Mouse (Mus musculus): ENCODE measurements around the gene Snx15. TPM values are rescaled to one million over a fixed set of nuclear protein-coding genes. Genes with fewer than 3 reads are reported as not detected.

Gene Snx15
- 43.8 and 45.2 TPM in 2 replicates for polyA plus RNA-seq (2012; rRNA removed)

- peak within 1 kb of the TSS; percentile 82 for H3K4me3 ChIP-seq (replicated peaks; ENCODE audit: extremely low read depth, low read depth, low read length)
- 1% methylated on average over 32 of the region's 32 CpGs for WGBS
- TF ChIP-seq CTCF (IDR thresholded peaks at IDR 0.05; ENCODE audit: insufficient read depth, low read length): no peak
- TF ChIP-seq POLR2A (IDR thresholded peaks at IDR 0.05; ENCODE audit: borderline replicate concordance, extremely low read depth, low read depth, low read length): peak; percentile 51; the same call in 1 of the 2 replicates
- H3K4me1 ChIP-seq (ENCODE audit: control insufficient read depth, insufficient read depth, low read length): no peaks in the 10 kb centered on the region
- peak; percentile 97 for DNase-seq
Observed at GRCm38 (mm10) chr19:6127760-6128341, at the start of gene Snx15. Gene Snx15, minus strand, starts transcription at chr19:6128304.

- no peak for DNase-seq
- Histone ChIP-seq H3K4me1 (ENCODE audit: control insufficient read depth, insufficient read depth, low read length) (no peaks in the 10 kb centered on the region), H3K4me3 (replicated peaks; ENCODE audit: extremely low read depth, low read depth, low read length) (no peak overlapping the region)
- no peak for TF ChIP-seq POLR2A (IDR thresholded peaks at IDR 0.05; ENCODE audit: borderline replicate concordance, extremely low read depth, low read depth, low read length)
- WGBS: 35% methylated on average over 5 of the region's 5 CpGs
Observed at GRCm38 (mm10) chr19:6174771-6175170, 46.7 kb upstream of the Snx15 start.

- no peak overlapping the region for H3K4me3 ChIP-seq (replicated peaks; ENCODE audit: extremely low read depth, low read depth, low read length)
- H3K4me1 ChIP-seq (ENCODE audit: control insufficient read depth, insufficient read depth, low read length): no peaks in the 10 kb centered on the region
- WGBS: 79% methylated on average over 8 of the region's 8 CpGs
- no peak for TF ChIP-seq POLR2A (IDR thresholded peaks at IDR 0.05; ENCODE audit: borderline replicate concordance, extremely low read depth, low read depth, low read length)
- no peak for DNase-seq
Observed at GRCm38 (mm10) chr19:6171215-6171614, 43.1 kb upstream of the Snx15 start.

GRCm38 (mm10) chr19:6166750-6167149 is 38.6 kb upstream of the Snx15 start:
- DNase-seq: no peak
- no peaks in the 10 kb centered on the region for H3K4me1 ChIP-seq (ENCODE audit: control insufficient read depth, insufficient read depth, low read length)
- TF ChIP-seq POLR2A (IDR thresholded peaks at IDR 0.05; ENCODE audit: borderline replicate concordance, extremely low read depth, low read depth, low read length): no peak
- TF ChIP-seq CTCF (IDR thresholded peaks at IDR 0.05; ENCODE audit: insufficient read depth, low read length): no peak
- H3K4me3 ChIP-seq (replicated peaks; ENCODE audit: extremely low read depth, low read depth, low read length): no peak overlapping the region
- 81% methylated on average over 4 of the region's 4 CpGs for WGBS

- peak; percentile 30 for DNase-seq
- peak; percentile 41; the same call in 1 of the 2 replicates for TF ChIP-seq POLR2A (IDR thresholded peaks at IDR 0.05; ENCODE audit: borderline replicate concordance, extremely low read depth, low read depth, low read length)
- no peak for TF ChIP-seq CTCF (IDR thresholded peaks at IDR 0.05; ENCODE audit: insufficient read depth, low read length)
- H3K4me1 ChIP-seq (ENCODE audit: control insufficient read depth, insufficient read depth, low read length): no peaks in the 10 kb centered on the region
- WGBS: 33% methylated on average over 10 of the region's 10 CpGs
- peak overlapping the region; percentile 54 for H3K4me3 ChIP-seq (replicated peaks; ENCODE audit: extremely low read depth, low read depth, low read length)
Observed at GRCm38 (mm10) chr19:6163872-6164547, 35.9 kb upstream of the Snx15 start.

GRCm38 (mm10) chr19:6157220-6157619 is 29.1 kb upstream of the Snx15 start:
- Histone ChIP-seq H3K4me1 (ENCODE audit: control insufficient read depth, insufficient read depth, low read length) (no peaks in the 10 kb centered on the region), H3K4me3 (replicated peaks; ENCODE audit: extremely low read depth, low read depth, low read length) (no peak overlapping the region)
- 42% methylated on average over 6 of the region's 6 CpGs for WGBS
- no peak for DNase-seq
- TF ChIP-seq CTCF (IDR thresholded peaks at IDR 0.05; ENCODE audit: insufficient read depth, low read length) (no peak), POLR2A (IDR thresholded peaks at IDR 0.05; ENCODE audit: borderline replicate concordance, extremely low read depth, low read depth, low read length) (no peak)

- 66% methylated on average over 8 of the region's 8 CpGs for WGBS
- Histone ChIP-seq H3K4me3 (replicated peaks; ENCODE audit: extremely low read depth, low read depth, low read length) (no peak overlapping the region), H3K4me1 (ENCODE audit: control insufficient read depth, insufficient read depth, low read length) (no peaks in the 10 kb centered on the region)
- no peak for DNase-seq
- TF ChIP-seq POLR2A (IDR thresholded peaks at IDR 0.05; ENCODE audit: borderline replicate concordance, extremely low read depth, low read depth, low read length) (no peak), CTCF (IDR thresholded peaks at IDR 0.05; ENCODE audit: insufficient read depth, low read length) (no peak)
Observed at GRCm38 (mm10) chr19:6156372-6156771, 28.3 kb upstream of the Snx15 start.

GRCm38 (mm10) chr19:6155174-6155573 is 27.1 kb upstream of the Snx15 start:
- H3K4me1 ChIP-seq (ENCODE audit: control insufficient read depth, insufficient read depth, low read length): no peaks in the 10 kb centered on the region
- TF ChIP-seq POLR2A (IDR thresholded peaks at IDR 0.05; ENCODE audit: borderline replicate concordance, extremely low read depth, low read depth, low read length) (no peak), CTCF (IDR thresholded peaks at IDR 0.05; ENCODE audit: insufficient read depth, low read length) (no peak)
- 80% methylated on average over 9 of the region's 9 CpGs for WGBS
- no peak overlapping the region for H3K4me3 ChIP-seq (replicated peaks; ENCODE audit: extremely low read depth, low read depth, low read length)
- no peak for DNase-seq

- TF ChIP-seq CTCF (IDR thresholded peaks at IDR 0.05; ENCODE audit: insufficient read depth, low read length): no peak
- TF ChIP-seq POLR2A (IDR thresholded peaks at IDR 0.05; ENCODE audit: borderline replicate concordance, extremely low read depth, low read depth, low read length): no peak
- 73% methylated on average over 5 of the region's 5 CpGs for WGBS
- Histone ChIP-seq H3K4me1 (ENCODE audit: control insufficient read depth, insufficient read depth, low read length) (peaks cover 2% of the 10 kb centered on the region; the same call in 1 of the 2 replicates), H3K4me3 (replicated peaks; ENCODE audit: extremely low read depth, low read depth, low read length) (no peak overlapping the region)
- no peak for DNase-seq
Observed at GRCm38 (mm10) chr19:6144842-6145241, 16.7 kb upstream of the Snx15 start.

GRCm38 (mm10) chr19:6141394-6141749 is 13.3 kb upstream of the Snx15 start, which contains the start of gene Arl2:
Gene Arl2, minus strand, starts transcription at chr19:6141548.
- TF ChIP-seq POLR2A (IDR thresholded peaks at IDR 0.05; ENCODE audit: borderline replicate concordance, extremely low read depth, low read depth, low read length) (no peak), CTCF (IDR thresholded peaks at IDR 0.05; ENCODE audit: insufficient read depth, low read length) (peak; percentile 71)
- H3K4me1 ChIP-seq (ENCODE audit: control insufficient read depth, insufficient read depth, low read length): peaks cover 2% of the 10 kb centered on the region; the same call in 1 of the 2 replicates
- peak within 1 kb of the TSS; percentile 81 for H3K4me3 ChIP-seq (replicated peaks; ENCODE audit: extremely low read depth, low read depth, low read length)
- WGBS: under 1% methylated on average over 15 of the region's 15 CpGs
- DNase-seq: no peak
